Mouse (Mus musculus) embryonic fibroblast, embryonic 13.5 days (primary cell): Measurements from ENCODE around the gene Brwd1.
"Not testable (repeated sequence)": the region's sequence is repeated elsewhere in the genome, so short reads cannot be mapped to it uniquely, and the experiment has no call there.

Source experiments
- CTCF ChIP-seq: IDR thresholded peaks from 2 replicates; pipeline ENCODE4 v1.5.1; 2011; ENCODE audit warnings: mild to moderate bottlenecking, control low read depth, low read length, moderate library complexity, borderline replicate concordance; ENCODE audit not compliant: insufficient read depth
- POLR2A ChIP-seq: IDR thresholded peaks from 2 replicates; pipeline ENCODE4 v1.6.1; 2011; ENCODE audit warnings: low read depth, mild to moderate bottlenecking, control low read depth, low read length, moderate library complexity

DNA sequence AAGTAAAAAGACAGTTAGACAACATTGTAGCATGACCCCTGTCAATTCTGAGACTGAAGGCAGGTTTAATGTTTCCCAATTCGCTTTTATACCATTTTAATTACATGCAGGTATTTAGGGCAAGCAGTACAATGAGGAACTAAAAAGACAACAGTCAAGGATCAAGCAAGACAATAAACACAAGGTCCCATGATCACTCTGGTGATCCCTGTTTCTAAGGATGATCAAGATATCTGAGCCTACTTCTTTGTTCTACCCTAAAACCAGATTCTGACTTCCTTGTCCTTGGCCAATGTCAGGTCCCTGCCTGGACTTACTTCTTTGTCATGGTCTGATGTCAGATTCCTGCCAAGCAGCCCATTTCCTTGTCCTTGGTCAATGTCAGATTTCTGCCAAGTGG is 120.8 kb downstream of the Brwd1 start:
- TF ChIP-seq POLR2A, CTCF: not testable (repeated sequence)
